Mouse (Mus musculus): ENCODE results near the gene Irf2.

DNA sequence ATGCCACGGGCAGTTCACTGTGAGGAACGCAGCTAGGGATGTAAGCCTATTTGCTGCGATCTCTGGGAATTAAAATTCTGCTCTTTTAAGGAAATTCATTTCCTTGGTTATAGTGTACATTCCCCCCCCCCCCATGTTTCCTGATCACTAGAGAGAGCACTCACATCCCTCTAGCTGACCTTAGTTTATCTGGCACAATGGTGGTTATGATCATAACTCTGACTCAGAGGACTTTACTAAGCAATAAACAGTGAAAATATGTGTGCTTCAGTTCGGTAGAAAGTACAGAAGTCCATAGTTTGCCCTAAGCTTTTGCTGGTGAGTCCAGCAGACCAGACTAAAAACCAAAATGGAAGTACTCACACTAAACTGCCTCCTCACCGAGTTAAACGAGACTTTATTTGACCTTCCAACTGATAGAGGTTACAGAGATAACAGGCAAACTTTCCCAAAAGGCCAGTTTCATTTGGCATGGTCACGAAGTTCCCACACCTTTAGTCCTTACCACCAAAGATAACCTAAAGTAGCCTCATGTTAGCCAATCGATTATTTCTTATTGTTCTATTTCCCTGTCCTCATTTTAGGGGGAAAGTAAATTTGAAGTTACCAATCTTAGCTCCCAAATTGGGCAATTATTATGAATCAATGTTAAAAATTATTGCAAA is 142.4 kb downstream of the Irf2 start:
- TF ChIP-seq CTCF (IDR thresholded peaks at IDR 0.05; ENCODE audit: insufficient read depth, low read depth, low read length) (no peak), POLR2A (IDR thresholded peaks at IDR 0.05; ENCODE audit: insufficient read depth, low read depth, low read length) (no peak)

Measured in olfactory bulb, adult 2 months (tissue).